Mouse (Mus musculus) hindbrain, embryonic 16.5 days (tissue): Measurements from ENCODE around the gene Lrrc23. TPM values are rescaled to one million over a fixed set of nuclear protein-coding genes. Genes with fewer than 3 reads are reported as not detected.
A peak's percentile ranks its signal among the peaks of the same experiment; 100 is the strongest.
"Not testable (repeated sequence)": the region's sequence is repeated elsewhere in the genome, so short reads cannot be mapped to it uniquely, and the experiment has no call there.

ENCODE experiments used
- ATAC-seq: fragments of 200-750 bp; cut with Nextera tagmentation; 2 replicates; pipeline ENCODE4 v1.8.0; 2017; ENCODE audit warnings: moderate TSS enrichment, moderate library complexity
- H3K27ac ChIP-seq: fragments of 300-500 bp; sonication (generic); 2 replicates; pipeline ENCODE4 v1.5.1; 2014; ENCODE audit warnings: low read depth, mild to moderate bottlenecking, control low read depth, low read length, moderate library complexity
- H3K27me3 ChIP-seq: fragments of 300-500 bp; sonication (generic); replicated peaks from 2 replicates; pipeline ENCODE4 v1.6.1; 2014; ENCODE audit warnings: low read length; ENCODE audit not compliant: control insufficient read depth, insufficient read depth
- H3K36me3 ChIP-seq: fragments of 300-500 bp; sonication (generic); 2 replicates; pipeline ENCODE4 v1.6.1; 2014; ENCODE audit warnings: mild to moderate bottlenecking, low read length, moderate library complexity, mixed read lengths; ENCODE audit not compliant: control insufficient read depth, insufficient read depth
- H3K4me1 ChIP-seq: fragments of 300-500 bp; sonication (generic); 2 replicates; pipeline ENCODE4 v1.6.1; 2014; ENCODE audit warnings: low read depth, low read length; ENCODE audit not compliant: control insufficient read depth, insufficient read depth
- H3K4me2 ChIP-seq: fragments of 300-500 bp; sonication (generic); 2 replicates; pipeline ENCODE4 v1.6.1; 2014; ENCODE audit warnings: mild to moderate bottlenecking, low read length, control low read depth, moderate library complexity
- H3K4me3 ChIP-seq: fragments of 300-500 bp; sonication (generic); 2 replicates; pipeline ENCODE4 v1.5.1; 2014; ENCODE audit warnings: mild to moderate bottlenecking, low read length, control low read depth, moderate library complexity
- H3K9ac ChIP-seq: fragments of 300-500 bp; sonication (generic); 2 replicates; pipeline ENCODE4 v1.6.1; 2014; ENCODE audit warnings: low read depth, mild to moderate bottlenecking, control low read depth, low read length, moderate library complexity
- H3K9me3 ChIP-seq: fragments of 300-500 bp; sonication (generic); 2 replicates; pipeline ENCODE4 v1.6.1; 2014; ENCODE audit warnings: mild to moderate bottlenecking, low read length, moderate library complexity; ENCODE audit not compliant: control insufficient read depth
- WGBS: fragments of 180-500 bp; shearing (Covaris S2); extraction: QIAGEN DNeasy Blood & Tissue Kit; methylation state at CpG from one replicate; pipeline ENCODE4 v1.1.7; 2014; 5-methylcytosine and 5-hydroxymethylcytosine counted together
- polyA plus RNA-seq: library from polyadenylated mRNA; unstranded; fragments of >200 nt; fragmentation: Nextera tagmentation; extraction: Ambion mirVana; gene quantifications from 2 replicates; pipeline ENCODE4 v1.2.1, GENCODE M21; 2015

The Lrrc23 gene
- polyA plus RNA-seq, 1 experiment from 2014 or later: 4.0 TPM

GRCm38 (mm10) chr6:124814448-124814847 is 34.9 kb upstream of the Lrrc23 start:
- no peaks in the 10 kb centered on the region for H3K9me3 ChIP-seq
- H3K4me2 ChIP-seq: peak overlapping the region; percentile 91
- H3K27ac ChIP-seq: peak overlapping the region; percentile 90
- H3K4me3 ChIP-seq: peak overlapping the region; percentile 53
- H3K9ac ChIP-seq: peak overlapping the region; percentile 83
- H3K4me1 ChIP-seq: peaks cover 23% of the 10 kb centered on the region
- peak; percentile 47 for ATAC-seq
- no peaks in the 10 kb centered on the region for H3K27me3 ChIP-seq
- H3K36me3 ChIP-seq: peaks cover 32% of the 10 kb centered on the region
- 39% methylated on average over 8 of the region's 8 CpGs for WGBS

- Histone ChIP-seq H3K27ac (peak within 1 kb of the TSS; percentile 90), H3K4me1 (peaks cover 24% of the 10 kb centered on the region), H3K4me2 (peak within 1 kb of the TSS; percentile 91), H3K9ac (peak within 1 kb of the TSS; percentile 83), H3K36me3 (peaks cover 28% of the 10 kb centered on the region), H3K9me3 (no peaks in the 10 kb centered on the region), H3K4me3 (peak within 1 kb of the TSS; percentile 53), H3K27me3 (no peaks in the 10 kb centered on the region)
- ATAC-seq: peak; percentile 85
- 0% methylated on average over 22 of the region's 22 CpGs for WGBS
These were observed 34.4 kb upstream of the Lrrc23 start, which contains the start of gene Tpi1 for GRCm38 (mm10) chr6:124813933-124814332. Gene Tpi1, minus strand, starts transcription at chr6:124814296.

- ATAC-seq: peak; percentile 80
- H3K4me1 ChIP-seq: peaks cover 24% of the 10 kb centered on the region
- H3K27ac ChIP-seq: peak overlapping the region; percentile 90
- no peaks in the 10 kb centered on the region for H3K27me3 ChIP-seq
- H3K9ac ChIP-seq: peak overlapping the region; percentile 83
- peak overlapping the region; percentile 91 for H3K4me2 ChIP-seq
- H3K4me3 ChIP-seq: peak overlapping the region; percentile 53
- 0% methylated on average over 18 of the region's 18 CpGs for WGBS
- H3K9me3 ChIP-seq: no peaks in the 10 kb centered on the region
- H3K36me3 ChIP-seq: peaks cover 25% of the 10 kb centered on the region
These were observed 34.0 kb upstream of the Lrrc23 start for GRCm38 (mm10) chr6:124813496-124813895.

- no peaks in the 10 kb centered on the region for H3K27me3 ChIP-seq
- peak overlapping the region; percentile 91 for H3K4me2 ChIP-seq
- ATAC-seq: no peak
- H3K27ac ChIP-seq: peak overlapping the region; percentile 90
- H3K4me1 ChIP-seq: peaks cover 26% of the 10 kb centered on the region
- H3K9ac ChIP-seq: peak overlapping the region; percentile 83
- peaks cover 19% of the 10 kb centered on the region for H3K36me3 ChIP-seq
- whole genome bisulfite sequencing: 22% methylated on average over 9 of the region's 9 CpGs
- H3K9me3 ChIP-seq: no peaks in the 10 kb centered on the region
- peak overlapping the region; percentile 53 for H3K4me3 ChIP-seq
These were observed 33.3 kb upstream of the Lrrc23 start for GRCm38 (mm10) chr6:124812848-124813247.

- WGBS: 81% methylated on average over 24 of the region's 24 CpGs
- Histone ChIP-seq H3K4me2 (peak overlapping the region; percentile 91), H3K9me3 (no peaks in the 10 kb centered on the region), H3K36me3 (peaks cover 13% of the 10 kb centered on the region), H3K9ac (0 out of 2 replicates have a peak overlapping the region, but pooled peaks have one; percentile 39), H3K4me3 (no peak overlapping the region), H3K27ac (no peak overlapping the region), H3K27me3 (no peaks in the 10 kb centered on the region), H3K4me1 (peaks cover 26% of the 10 kb centered on the region)
- ATAC-seq: no peak
These were observed 32.4 kb upstream of the Lrrc23 start for GRCm38 (mm10) chr6:124811701-124812560.

- 77% methylated on average over 4 of the region's 4 CpGs for WGBS
- H3K4me3 ChIP-seq: no peak overlapping the region
- no peaks in the 10 kb centered on the region for H3K27me3 ChIP-seq
- peaks cover 7% of the 10 kb centered on the region for H3K36me3 ChIP-seq
- ATAC-seq: no peak
- H3K9me3 ChIP-seq: no peaks in the 10 kb centered on the region
- no peak overlapping the region; the same call in 1 of the 2 replicates for H3K4me2 ChIP-seq
- no peak overlapping the region for H3K27ac ChIP-seq
- peaks cover 28% of the 10 kb centered on the region for H3K4me1 ChIP-seq
- H3K9ac ChIP-seq: no peak overlapping the region
These were observed 31.8 kb upstream of the Lrrc23 start for GRCm38 (mm10) chr6:124811403-124811665.

GRCm38 (mm10) chr6:124810566-124811402 is 31.3 kb upstream of the Lrrc23 start:
- not testable (repeated sequence) for H3K9me3 ChIP-seq, H3K9ac ChIP-seq, H3K4me3 ChIP-seq, H3K27me3 ChIP-seq, ATAC-seq, H3K4me2 ChIP-seq, H3K27ac ChIP-seq, H3K36me3 ChIP-seq
- 86% methylated on average over 11 of the region's 11 CpGs for WGBS
- H3K4me1 ChIP-seq: peaks cover 33% of the 10 kb centered on the region

GRCm38 (mm10) chr6:124809775-124810538 is 30.4 kb upstream of the Lrrc23 start:
- Histone ChIP-seq H3K27me3 (no peaks in the 10 kb centered on the region), H3K4me1 (peaks cover 33% of the 10 kb centered on the region)
- WGBS: 42% methylated on average over 14 of the region's 14 CpGs

More at GRCm38 (mm10) chr6:124809775-124810538, 30.4 kb upstream of the Lrrc23 start:
- Histone ChIP-seq H3K9me3 (no peaks in the 10 kb centered on the region), H3K36me3 (peaks cover 5% of the 10 kb centered on the region), H3K4me3 (peak overlapping the region; percentile 53), H3K4me2 (peak overlapping the region; percentile 95), H3K27ac (peak overlapping the region; percentile 78), H3K9ac (peak overlapping the region; percentile 67)
- no peak for ATAC-seq
